Mouse (Mus musculus) embryonic fibroblast, embryonic 13.5 days (primary cell): Measurements from ENCODE around the gene Daxx.

Experiments used
- CTCF ChIP-seq: IDR thresholded peaks from 2 replicates; pipeline ENCODE4 v1.5.1; 2011; ENCODE audit warnings: mild to moderate bottlenecking, control low read depth, low read length, moderate library complexity, borderline replicate concordance; ENCODE audit not compliant: insufficient read depth
- POLR2A ChIP-seq: IDR thresholded peaks from 2 replicates; pipeline ENCODE4 v1.6.1; 2011; ENCODE audit warnings: low read depth, mild to moderate bottlenecking, control low read depth, low read length, moderate library complexity

DNA sequence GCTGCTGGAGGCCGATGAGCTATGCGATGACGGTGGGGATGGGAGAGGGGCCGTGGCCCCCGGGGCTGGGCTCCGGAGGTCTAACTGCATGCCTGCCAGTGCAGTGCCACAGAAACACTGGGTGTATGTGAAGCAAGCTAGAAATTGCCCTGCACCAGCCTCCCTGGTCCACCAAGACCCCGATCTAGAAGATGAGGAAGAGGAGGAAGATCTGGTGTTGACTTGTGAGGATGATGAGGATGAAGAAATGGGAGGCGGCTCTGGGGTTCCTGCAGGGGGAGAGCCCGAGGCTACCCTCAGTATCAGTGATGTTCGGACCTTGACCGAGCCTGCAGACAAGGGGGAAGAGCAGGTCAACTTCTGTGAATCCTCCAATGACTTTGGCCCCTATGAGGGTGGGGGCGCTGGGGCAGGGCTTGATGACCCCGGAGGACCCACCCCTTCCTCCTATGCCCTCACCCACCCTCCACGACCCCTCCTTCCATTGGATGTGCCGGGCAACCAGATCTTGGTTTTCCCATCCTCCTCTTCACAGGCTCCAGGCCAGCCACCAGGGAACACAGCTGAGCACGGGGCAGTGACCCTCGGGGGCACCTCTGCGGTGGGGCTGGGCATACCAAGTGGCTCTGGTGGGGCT, 8.6 kb downstream of the Daxx start:
- TF ChIP-seq CTCF (no peak), POLR2A (no peak)
